Mouse (Mus musculus): ENCODE data around the gene Maats1.

The Maats1 gene

DNA sequence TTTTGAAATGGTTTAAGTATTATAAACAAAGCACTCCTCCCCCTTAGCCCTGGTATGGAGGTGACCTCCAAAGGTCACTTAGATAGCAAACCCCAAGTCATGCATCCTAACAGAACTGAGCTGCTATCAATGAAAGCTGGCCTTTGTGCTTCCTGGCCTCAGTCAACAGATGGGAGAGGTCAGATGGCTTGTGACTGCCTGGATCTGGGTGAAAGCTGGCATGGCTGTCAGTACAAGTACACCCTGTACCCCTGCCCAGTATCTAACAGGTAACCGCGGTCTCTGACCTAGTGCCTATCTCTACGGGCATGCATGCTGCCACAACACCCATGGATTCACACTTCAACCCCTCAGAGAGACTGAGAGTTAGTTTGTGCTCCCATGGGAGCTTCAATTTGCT, 54.2 kb downstream of the Maats1 start:
- no peak for DNase-seq

DNA sequence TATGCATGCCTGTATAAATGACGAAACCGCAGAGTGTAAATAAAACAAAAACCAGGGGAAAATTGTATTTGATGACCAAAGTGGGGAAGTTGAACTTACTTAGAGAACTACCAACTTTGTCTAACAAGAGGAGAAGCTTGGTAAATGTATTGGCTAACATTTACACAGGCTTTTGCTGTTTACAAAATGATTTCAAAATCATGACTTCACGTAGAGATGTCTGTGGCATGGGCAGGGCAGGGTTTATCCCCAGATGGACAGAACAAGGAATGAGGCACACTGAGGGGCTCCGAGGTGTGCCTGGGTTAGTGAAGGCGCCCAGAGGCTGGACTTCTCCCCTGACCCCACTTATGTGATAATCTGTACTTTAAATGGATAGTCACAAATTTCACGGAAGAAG, 54.6 kb downstream of the Maats1 start:
- no peak for DNase-seq

DNA sequence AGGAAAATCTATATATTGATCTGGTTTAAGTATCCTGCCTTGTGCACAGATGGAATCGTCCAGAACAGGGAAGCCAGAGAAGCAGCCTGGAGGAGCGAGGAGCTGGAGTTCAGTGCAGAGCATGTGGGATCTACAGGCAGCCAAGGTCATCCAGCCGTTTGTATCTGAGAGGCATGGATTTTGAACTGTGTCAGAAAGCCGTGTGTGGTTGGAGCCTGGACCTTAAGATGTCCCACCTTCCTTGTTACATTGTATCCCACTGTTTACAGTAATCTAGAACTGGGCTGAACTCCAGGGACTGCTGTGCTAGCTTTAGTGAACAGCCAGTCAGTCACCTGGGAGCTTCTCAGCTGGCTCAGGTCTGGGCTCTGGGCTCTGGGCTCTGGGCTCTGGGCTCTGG, 55.4 kb downstream of the Maats1 start:
- no peak for DNase-seq

DNA sequence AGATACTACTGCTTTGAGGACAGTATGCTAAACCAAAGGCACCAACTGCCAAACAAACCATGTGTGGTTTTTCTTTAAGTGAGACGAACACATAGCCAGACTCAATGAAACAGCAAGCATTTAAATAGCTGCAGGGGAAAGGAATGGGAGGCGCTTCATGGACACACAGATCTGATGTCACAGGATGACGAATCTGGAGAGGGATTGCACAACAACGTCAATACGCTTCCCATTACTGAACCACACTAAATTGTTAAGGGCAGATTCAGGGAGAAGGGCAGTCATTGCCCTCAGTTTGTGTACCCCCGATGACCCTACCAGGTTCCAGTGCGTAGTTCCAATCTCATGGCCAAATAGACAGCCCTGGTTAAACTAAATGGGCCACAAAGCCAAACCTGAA, 56.1 kb downstream of the Maats1 start:
- DNase-seq = no peak

DNA sequence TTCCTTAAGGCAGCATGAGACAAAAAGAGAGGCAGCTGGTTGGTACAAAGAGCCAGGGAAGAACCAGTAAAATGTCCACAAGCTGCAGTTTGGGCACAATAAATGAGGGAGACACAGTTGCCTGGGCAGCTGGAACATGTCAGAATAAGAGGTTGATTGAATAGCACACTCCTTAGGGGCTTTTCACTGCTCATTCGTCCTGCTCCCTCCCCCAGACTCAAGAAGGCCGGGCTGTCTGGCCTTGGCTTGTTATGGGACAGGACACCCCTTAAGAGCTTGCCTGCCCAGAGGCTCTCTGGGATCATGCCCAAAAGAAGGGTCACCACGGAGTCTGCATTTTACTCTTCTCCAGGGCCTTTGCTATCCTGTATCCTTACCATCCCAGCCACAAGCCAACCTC, 58.6 kb downstream of the Maats1 start:
- no peak for DNase-seq

DNA sequence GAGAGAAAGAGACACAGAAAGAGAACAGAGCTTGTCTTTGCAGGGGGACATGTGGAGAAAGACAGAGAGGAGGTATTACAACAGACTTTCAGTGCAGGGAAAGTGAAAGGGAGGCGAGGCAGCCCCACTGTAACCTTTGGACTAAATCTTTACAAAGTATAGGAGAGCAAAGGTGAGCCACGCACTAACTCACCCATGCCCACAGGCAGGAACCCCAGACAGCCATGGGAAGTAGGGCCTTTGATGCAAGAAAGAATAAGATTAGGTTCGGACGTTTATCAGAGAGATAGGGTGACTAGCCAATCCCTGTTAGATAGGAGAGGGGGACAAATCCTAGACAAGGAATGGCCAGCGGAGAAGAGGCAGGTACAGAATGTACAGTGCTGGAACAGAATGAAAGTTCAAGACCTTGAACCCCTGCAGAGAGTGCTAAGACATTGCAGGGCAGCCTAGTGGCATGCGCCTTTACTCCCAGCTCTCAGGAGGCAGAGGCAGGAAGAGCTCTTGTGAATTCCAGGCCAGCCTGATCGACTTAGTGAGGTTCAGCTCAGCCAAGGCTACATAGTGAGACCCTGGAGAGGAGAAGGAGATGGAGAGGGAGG, 59.3 kb downstream of the Maats1 start:
- no peak for DNase-seq

DNA sequence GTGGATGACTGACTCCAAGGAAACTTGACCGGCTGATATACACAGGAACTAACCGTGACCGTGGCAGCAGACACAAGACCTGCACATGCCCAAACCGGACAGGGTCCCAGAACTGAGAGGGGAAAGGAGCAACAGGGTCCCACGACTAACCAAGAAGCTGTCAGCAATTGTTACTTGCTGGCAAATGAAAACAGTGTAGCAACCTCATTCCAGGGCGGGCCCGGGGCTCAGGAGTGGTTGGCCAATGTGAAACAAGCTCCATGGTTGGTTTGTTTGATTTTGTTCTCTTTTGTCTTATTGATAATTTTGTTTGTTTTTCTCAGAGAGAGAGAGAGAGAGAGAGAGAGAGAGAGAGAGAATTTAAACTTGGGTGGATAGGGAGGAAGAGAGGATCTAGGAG, 61.0 kb downstream of the Maats1 start:
- no peak for DNase-seq

DNA sequence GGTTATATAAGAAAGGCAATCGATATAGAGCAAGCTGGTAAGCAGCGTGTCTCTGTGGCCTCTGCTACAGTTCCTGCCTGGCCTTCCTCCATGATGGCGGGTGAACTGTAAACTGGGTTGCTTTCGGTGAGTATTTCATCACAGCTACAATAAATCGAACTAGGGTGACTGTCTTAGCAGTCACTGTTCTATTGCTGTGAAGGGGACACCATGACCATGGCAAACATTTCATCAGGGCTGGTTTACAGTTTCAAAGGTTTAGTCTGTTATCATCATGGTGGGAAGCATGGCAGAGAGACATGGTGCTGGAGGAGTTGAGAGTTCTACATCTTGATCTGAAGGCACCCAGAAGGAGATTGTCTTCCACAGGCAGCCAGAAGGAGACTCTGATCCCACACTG, 62.1 kb downstream of the Maats1 start:
- DNase-seq = no peak

DNA sequence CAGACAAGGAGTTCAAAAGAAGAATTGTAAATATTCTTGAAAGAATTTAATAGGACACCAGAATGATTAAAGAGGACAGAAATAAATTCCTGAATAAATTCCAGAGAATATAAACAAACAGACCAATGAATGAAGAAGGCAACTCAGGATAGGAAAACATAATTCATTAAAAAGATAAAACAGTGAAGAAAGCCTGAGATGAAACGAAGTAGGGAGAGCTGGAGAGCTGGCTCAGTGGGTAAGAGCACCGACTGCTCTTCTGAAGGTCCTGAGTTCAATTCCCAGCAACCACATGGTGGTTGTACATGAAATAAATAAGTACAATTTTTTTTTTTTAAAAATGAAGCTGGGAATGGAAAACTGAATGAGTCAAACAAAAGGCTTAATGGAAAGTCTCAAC, 67.2 kb downstream of the Maats1 start:
- DNase-seq = no peak

DNA sequence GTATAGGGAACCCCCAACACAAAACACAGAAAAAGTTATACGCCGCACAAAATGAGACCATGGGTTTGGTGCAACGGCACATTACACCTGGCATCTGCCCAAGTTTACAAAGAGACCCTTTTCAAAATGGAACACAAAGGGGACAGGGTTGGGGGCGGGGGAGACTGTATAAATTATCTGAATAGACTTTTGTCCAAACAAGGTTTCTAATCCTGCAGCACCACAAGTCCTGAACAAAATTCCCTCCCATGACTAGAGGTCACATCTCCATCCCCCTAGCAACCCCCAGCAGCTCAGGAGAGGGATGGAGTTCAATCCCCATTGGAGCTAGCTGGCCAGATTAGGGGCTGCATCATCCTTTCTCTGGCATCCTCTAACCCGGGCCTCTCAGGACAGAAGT, 69.5 kb downstream of the Maats1 start:
- no peak for DNase-seq

DNA sequence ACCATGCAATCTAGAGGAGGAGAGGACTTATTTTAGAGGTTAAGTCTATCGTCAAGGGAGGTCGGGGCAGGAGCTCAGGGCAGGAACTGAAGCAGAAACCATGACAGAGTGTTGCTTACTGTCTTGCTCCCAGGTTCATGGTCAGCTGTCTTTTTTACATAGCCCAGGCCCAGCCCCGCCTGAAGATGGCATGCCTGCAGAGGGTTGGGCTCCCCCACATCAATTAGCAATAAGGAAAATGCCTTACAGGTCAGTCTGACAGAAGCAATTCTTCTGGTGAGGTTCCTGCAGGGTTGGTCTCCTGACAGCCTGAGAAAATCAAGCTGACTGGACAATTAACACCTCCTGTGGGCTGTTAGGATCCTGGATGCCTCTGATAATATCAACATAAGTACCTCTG, 70.3 kb downstream of the Maats1 start:
- no peak for DNase-seq

DNA sequence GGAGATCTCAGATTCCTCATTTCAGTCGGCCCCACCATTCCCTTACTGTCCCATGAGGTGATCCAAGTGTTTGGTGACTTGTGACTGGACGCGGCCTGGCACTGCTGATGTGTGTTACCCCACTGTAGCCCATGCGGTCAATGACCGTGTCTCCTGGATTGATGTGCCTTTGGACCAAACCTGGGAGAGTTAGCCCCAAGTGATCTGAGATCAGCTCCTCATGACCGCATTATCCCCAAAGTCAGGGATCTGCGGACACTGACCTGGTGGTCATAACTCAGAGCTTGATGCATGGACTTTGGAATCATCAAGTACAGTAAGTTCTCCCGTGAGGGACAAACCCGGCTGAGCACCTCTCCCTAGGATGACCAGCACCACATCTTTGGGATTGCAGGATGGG, 86.0 kb downstream of the Maats1 start:
- no peak for DNase-seq

DNA sequence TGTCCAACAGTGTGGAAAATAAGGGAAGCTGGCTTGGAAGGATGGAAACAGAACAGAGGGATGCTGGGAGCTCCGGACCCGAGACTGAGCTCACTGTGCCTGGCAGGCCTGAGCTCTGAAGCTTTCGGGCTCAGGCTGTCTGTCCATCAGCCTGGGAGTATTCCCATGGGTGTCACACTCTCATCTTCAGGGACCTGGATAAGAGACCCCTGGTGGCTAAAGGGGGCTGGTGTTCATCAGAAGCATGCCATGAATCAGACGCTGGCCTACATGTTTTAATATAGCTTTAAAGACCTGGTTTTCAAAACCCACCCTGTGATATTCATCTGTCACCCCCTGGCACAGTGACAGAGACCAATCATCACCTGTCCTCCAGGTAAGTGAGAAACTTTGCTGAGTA, 86.8 kb downstream of the Maats1 start:
- DNase-seq = no peak

DNA sequence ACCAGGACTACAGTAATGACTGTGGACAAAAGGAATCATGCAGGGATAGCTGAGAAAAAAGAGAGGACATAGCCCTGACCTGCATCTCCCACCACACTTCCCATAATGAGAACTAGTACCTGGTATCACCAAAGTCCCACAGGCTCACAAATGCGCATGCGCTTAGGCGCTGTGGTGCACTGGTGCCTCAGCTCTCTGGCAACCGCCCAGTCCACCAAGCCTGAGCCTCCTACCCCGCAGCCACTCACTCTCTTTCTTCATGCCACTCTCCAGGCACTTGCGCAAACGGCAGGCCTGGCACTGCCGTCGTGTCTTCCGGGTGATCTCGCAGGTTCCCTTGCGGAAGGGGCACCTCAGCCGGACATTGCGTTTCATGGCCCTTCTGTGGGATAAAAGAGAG, 87.9 kb downstream of the Maats1 start:
- no peak for DNase-seq

DNA sequence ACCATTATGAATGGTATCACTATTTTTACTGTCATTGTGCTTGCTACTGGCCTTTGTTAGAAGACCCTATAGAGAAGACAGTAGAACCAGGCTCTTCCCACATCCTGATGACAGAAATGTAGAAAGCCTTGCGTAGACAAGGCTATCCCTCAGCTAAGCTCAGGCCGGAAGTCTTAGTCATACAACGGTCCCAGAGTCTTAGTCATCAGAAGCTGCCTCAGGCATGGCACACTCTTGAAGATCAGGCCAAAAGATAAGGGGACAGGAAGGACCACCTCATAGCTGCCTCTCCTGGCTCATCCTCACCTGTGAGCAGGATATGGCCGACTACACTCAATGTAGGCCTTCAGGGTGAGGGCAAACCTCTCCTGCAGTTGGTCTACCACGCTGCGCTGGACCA, 91.5 kb downstream of the Maats1 start:
- DNase-seq = no peak

DNA sequence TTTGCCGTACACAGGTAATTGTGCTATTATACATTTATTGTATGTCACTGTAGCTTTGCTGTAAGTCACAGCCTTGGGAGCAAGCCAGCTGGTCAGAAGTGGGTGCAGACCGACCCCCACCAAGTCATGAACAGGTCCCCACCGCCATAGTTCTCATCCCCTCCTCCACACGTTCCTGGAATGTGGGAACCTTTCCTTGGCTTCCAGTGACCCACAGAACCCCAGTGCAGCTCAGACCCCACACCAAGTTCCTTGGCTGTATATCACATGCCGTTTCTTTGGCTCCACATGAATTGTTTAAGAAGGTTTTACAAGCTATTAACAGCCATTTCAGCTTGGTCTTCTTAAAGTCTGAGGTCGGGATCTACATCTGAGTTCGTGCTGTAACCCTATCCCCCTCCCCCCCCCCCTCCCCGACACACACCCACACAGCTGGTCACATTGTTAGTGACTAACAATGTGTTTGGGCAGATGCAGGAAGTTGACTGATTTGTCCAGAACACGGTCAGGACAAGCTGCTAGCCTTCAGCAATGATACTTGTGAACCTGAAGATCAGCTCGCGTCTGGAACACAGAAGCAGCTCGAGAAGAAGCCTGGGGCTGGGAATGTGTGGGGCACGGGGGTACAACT, 93.5 kb downstream of the Maats1 start:
- DNase-seq = no peak
